Mouse (Mus musculus) stomach, postnatal 0 days (tissue): ENCODE results near the gene Tmem19.

Source experiments
- CTCF ChIP-seq: IDR thresholded peaks from 2 replicates; pipeline ENCODE4 v1.5.1; 2016; ENCODE audit warnings: antibody characterized with exemption, low read depth, mild to moderate bottlenecking, moderate library complexity
- EP300 ChIP-seq: optimal IDR thresholded peaks from 2 replicates; pipeline ENCODE3; 2016; ENCODE audit warnings: antibody characterized with exemption

DNA sequence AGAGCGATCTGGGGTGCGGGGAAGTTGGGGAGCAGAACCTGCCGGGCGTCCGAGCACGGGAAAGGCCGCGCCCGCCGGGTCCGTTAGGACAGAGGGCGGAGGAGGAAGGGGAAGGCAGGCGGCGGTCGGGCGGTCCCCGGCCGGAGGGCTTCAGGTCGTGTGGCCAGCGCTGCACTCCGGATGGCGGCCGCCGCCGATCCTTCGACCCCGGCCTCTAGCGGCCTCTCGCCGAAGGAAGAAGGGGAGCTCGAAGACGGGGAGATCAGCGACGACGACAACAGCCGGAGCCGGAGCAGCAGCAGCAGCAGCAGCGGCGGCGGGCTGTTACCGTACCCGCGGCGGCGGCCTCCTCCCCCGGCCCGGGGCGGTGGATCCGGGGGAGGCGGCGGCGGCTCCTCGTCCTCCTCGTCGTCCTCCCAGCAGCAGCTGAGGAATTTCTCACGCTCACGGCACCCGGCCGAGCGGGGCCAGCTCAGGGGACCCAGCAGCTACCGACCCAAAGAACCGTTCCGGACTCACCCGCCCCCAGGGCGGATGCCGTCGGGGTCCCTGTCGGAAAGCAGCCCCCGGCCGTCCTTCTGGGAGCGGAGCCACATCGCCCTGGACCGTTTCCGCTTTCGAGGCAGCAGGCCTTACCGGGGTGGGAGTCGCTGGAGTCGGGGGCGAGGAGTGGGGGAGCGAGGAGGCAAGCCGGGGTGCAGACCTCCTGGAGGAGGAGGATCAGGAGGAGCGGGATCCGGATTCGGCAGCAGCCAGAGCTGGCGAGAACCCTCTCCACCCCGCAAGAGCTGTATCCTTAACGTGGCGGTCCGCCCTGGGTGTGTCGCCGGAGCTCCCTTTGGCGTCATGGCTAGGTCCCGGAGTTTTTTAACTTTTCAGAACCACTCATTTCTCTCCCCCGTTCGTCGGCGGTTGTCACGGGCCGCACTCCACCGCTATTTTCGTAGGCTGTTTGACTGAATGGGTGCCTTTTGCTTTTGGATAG, 23.0 kb upstream of the Tmem19 start:
- no peak for TF ChIP-seq CTCF
- TF ChIP-seq EP300 = no peak
